ENCODE assay signal across 8 mouse cellular contexts in genomic region chr6:125147329-125147728, GRCm38 (mm10). TPM values are rescaled to one million over a fixed set of nuclear protein-coding genes. Genes with fewer than 3 reads are reported as not detected.
DNase-seq lines count a peak whose midpoint lies in the region; ATAC-seq and TF ChIP-seq lines count a peak whose summit lies in the region.

No protein-coding gene starts in this region.

- intact Hi-C loops in heart, postnatal 14 days (cut with DNase I): loop anchor here (5.0 kb wide), 2 partner anchors 45 to 125 kb away; partner anchors contain the start of genes Mrpl51 and Ncapd2

- WGBS in heart, embryonic 10.5 days: 66% methylated on average over 10 of the region's 10 CpGs
- 77% methylated on average over 10 of the region's 10 CpGs for whole genome bisulfite sequencing in forebrain, embryonic 15.5 days
- 71% methylated on average over 10 of the region's 10 CpGs for WGBS in liver, embryonic 15.5 days (ENCODE audit: insufficient replicate concordance)

- peak overlapping the region; percentile 96 for H3K4me2 ChIP-seq in forebrain, embryonic 15.5 days (replicated peaks)
- peak overlapping the region; percentile 5; the same call in 1 of the 2 replicates for H3K4me2 ChIP-seq in liver, embryonic 15.5 days

- no peak for ATAC-seq in G1E (ENCODE audit: extremely low read depth, insufficient number of reproducible peaks, low FRiP score, poor library complexity, severe bottlenecking)
- no peak for ATAC-seq in forebrain, embryonic 15.5 days (replicated peaks)
- no peak for ATAC-seq in liver, embryonic 15.5 days (ENCODE audit: insufficient read depth)

- H3K27ac ChIP-seq in heart, embryonic 10.5 days: peak overlapping the region; percentile 92
- H3K27ac ChIP-seq in forebrain, embryonic 15.5 days (replicated peaks): no peak overlapping the region
- no peak overlapping the region for H3K27ac ChIP-seq in liver, embryonic 15.5 days (replicated peaks)

- peaks cover 39% of the 10 kb centered on the region for H3K36me3 ChIP-seq in heart, embryonic 10.5 days
- peaks cover 87% of the 10 kb centered on the region for H3K36me3 ChIP-seq in G1E (replicated peaks)
- peaks cover 9% of the 10 kb centered on the region for H3K36me3 ChIP-seq in forebrain, embryonic 15.5 days
- peaks cover 18% of the 10 kb centered on the region for H3K36me3 ChIP-seq in liver, embryonic 15.5 days (replicated peaks)

- TF ChIP-seq CTCF in G1E (IDR thresholded peaks at IDR 0.05; ENCODE audit: low read depth, low read length): no peak

- no peaks in the 10 kb centered on the region for H3K27me3 ChIP-seq in heart, embryonic 10.5 days (ENCODE audit: insufficient read depth, poor library complexity, severe bottlenecking)
- H3K27me3 ChIP-seq in G1E (ENCODE audit: insufficient read depth, low read length): no peaks in the 10 kb centered on the region
- no peaks in the 10 kb centered on the region for H3K27me3 ChIP-seq in forebrain, embryonic 15.5 days
- no peaks in the 10 kb centered on the region for H3K27me3 ChIP-seq in liver, embryonic 15.5 days

- H3K9me3 ChIP-seq in heart, embryonic 10.5 days: no peaks in the 10 kb centered on the region
- H3K9me3 ChIP-seq in G1E (replicated peaks): no peaks in the 10 kb centered on the region
- no peaks in the 10 kb centered on the region for H3K9me3 ChIP-seq in forebrain, embryonic 15.5 days
- no peaks in the 10 kb centered on the region for H3K9me3 ChIP-seq in liver, embryonic 15.5 days (replicated peaks)

- DNase-seq in heart, embryonic 10.5 days (ENCODE audit: low spot score): no peak
- DNase-seq in heart, postnatal 14 days: no peak
- no peak for DNase-seq in G1E (ENCODE audit: low spot score)
- no peak for DNase-seq in right cerebral cortex, postnatal 36 days (ENCODE audit: low spot score in 2 of 2)
- DNase-seq in frontal cortex, adult 2 months (ENCODE audit: extremely low spot score in 1 of 2, low spot score in 1 of 2): no peak
- DNase-seq in embryo, embryonic 9.5 days (ENCODE audit: extremely low spot score): no peak

- peak overlapping the region; percentile 95; the same call in 1 of the 2 replicates for H3K9ac ChIP-seq in forebrain, embryonic 15.5 days (replicated peaks)
- H3K9ac ChIP-seq in liver, embryonic 15.5 days: no peak overlapping the region

- H3K4me3 ChIP-seq in heart, embryonic 10.5 days: peak overlapping the region; percentile 86
- peak overlapping the region; percentile 87; the same call in 1 of the 2 replicates for H3K4me3 ChIP-seq in G1E (ENCODE audit: low read depth, low read length)
- H3K4me3 ChIP-seq in forebrain, embryonic 15.5 days: no peak overlapping the region
- no peak overlapping the region for H3K4me3 ChIP-seq in liver, embryonic 15.5 days (replicated peaks)

- peaks cover 64% of the 10 kb centered on the region for H3K4me1 ChIP-seq in heart, embryonic 10.5 days
- H3K4me1 ChIP-seq in G1E (ENCODE audit: insufficient read depth, low read depth, low read length): peaks cover 85% of the 10 kb centered on the region
- peaks cover 44% of the 10 kb centered on the region for H3K4me1 ChIP-seq in forebrain, embryonic 15.5 days
- H3K4me1 ChIP-seq in liver, embryonic 15.5 days (replicated peaks): peaks cover 71% of the 10 kb centered on the region

RNA-seq across cellular contexts. Expression of gene Iffo1, which starts 2.3 kb away (rescaled TPM):
- polyA plus RNA-seq in heart, embryonic 10.5 days (2016; fragmentation: Nextera tagmentation; extraction: Ambion mirVana): 11.7 and 11.9 TPM in 2 replicates
- total RNA-seq in heart, postnatal 14 days (2021): 10 to 100 TPM in 1 of 2 experiments, 1 to 10 TPM in 1; 10.0 to 16.1 TPM
- total RNA-seq in G1E (2014; fragmentation: Nextera tagmentation) (20.4 and 25.1 TPM in 2 replicates), G1E (2017) (12.3 and 14.5 TPM in 2 replicates)
- polyA plus RNA-seq in G1E (2012): 26.9 and 31.7 TPM in 2 replicates
- polyA plus RNA-seq in forebrain, embryonic 15.5 days (2015; fragmentation: Nextera tagmentation; extraction: Ambion mirVana): 18.9 and 21.0 TPM in 2 replicates
- polyA plus RNA-seq in liver, embryonic 15.5 days (2015; fragmentation: Nextera tagmentation; extraction: Ambion mirVana): 4.3 and 5.2 TPM in 2 replicates
- polyA plus RNA-seq in frontal cortex, adult 2 months (2012; rRNA removed): 86.9 and 94.3 TPM in 2 replicates

RNA-seq across cellular contexts. Expression of gene Nop2, which starts 15.6 kb away (rescaled TPM):
- 73.2 and 92.7 TPM in 2 replicates for polyA plus RNA-seq in heart, embryonic 10.5 days (2016; fragmentation: Nextera tagmentation; extraction: Ambion mirVana)
- 10 to 100 TPM; 16.2 to 19.9 TPM for total RNA-seq in heart, postnatal 14 days (2021)
- total RNA-seq in G1E (2014; fragmentation: Nextera tagmentation): 56.9 and 61.0 TPM in 2 replicates
- total RNA-seq in G1E (2017): 87.7 and 89.2 TPM in 2 replicates
- 53.4 and 90.0 TPM in 2 replicates for polyA plus RNA-seq in G1E (2012)
- 51.1 and 51.8 TPM in 2 replicates for polyA plus RNA-seq in forebrain, embryonic 15.5 days (2015; fragmentation: Nextera tagmentation; extraction: Ambion mirVana)
- 32.1 and 33.5 TPM in 2 replicates for polyA plus RNA-seq in liver, embryonic 15.5 days (2015; fragmentation: Nextera tagmentation; extraction: Ambion mirVana)
- 22.0 and 22.3 TPM in 2 replicates for polyA plus RNA-seq in frontal cortex, adult 2 months (2012; rRNA removed)

RNA-seq across cellular contexts. Expression of gene Gapdh, which starts 18.9 kb away (rescaled TPM):
- 3,676 and 4,272 TPM in 2 replicates for polyA plus RNA-seq in heart, embryonic 10.5 days (2016; fragmentation: Nextera tagmentation; extraction: Ambion mirVana)
- total RNA-seq in heart, postnatal 14 days (2021): 1,000 to 10,000 TPM; 3,924 to 4,148 TPM
- total RNA-seq in G1E (2014; fragmentation: Nextera tagmentation) (10,890 and 12,360 TPM in 2 replicates), G1E (2017) (2,600 and 3,109 TPM in 2 replicates)
- 26,904 and 30,061 TPM in 2 replicates for polyA plus RNA-seq in G1E (2012)
- polyA plus RNA-seq in forebrain, embryonic 15.5 days (2015; fragmentation: Nextera tagmentation; extraction: Ambion mirVana): 1,461 and 1,493 TPM in 2 replicates
- polyA plus RNA-seq in liver, embryonic 15.5 days (2015; fragmentation: Nextera tagmentation; extraction: Ambion mirVana): 1,016 and 1,025 TPM in 2 replicates
- 4,623 and 6,295 TPM in 2 replicates for polyA plus RNA-seq in frontal cortex, adult 2 months (2012; rRNA removed)

RNA-seq across cellular contexts. Expression of gene Ncapd2, which starts 44.2 kb away (rescaled TPM):
- 128 and 140 TPM in 2 replicates for polyA plus RNA-seq in heart, embryonic 10.5 days (2016; fragmentation: Nextera tagmentation; extraction: Ambion mirVana)
- 10 to 100 TPM; 28.1 to 33.4 TPM for total RNA-seq in heart, postnatal 14 days (2021)
- total RNA-seq in G1E (2014; fragmentation: Nextera tagmentation): 494 and 557 TPM in 2 replicates
- 211 and 243 TPM in 2 replicates for total RNA-seq in G1E (2017)
- polyA plus RNA-seq in G1E (2012): 269 and 275 TPM in 2 replicates
- 98.5 and 99.5 TPM in 2 replicates for polyA plus RNA-seq in forebrain, embryonic 15.5 days (2015; fragmentation: Nextera tagmentation; extraction: Ambion mirVana)
- polyA plus RNA-seq in liver, embryonic 15.5 days (2015; fragmentation: Nextera tagmentation; extraction: Ambion mirVana): 93.2 and 109 TPM in 2 replicates
- 51.7 and 53.6 TPM in 2 replicates for polyA plus RNA-seq in frontal cortex, adult 2 months (2012; rRNA removed)

RNA-seq across cellular contexts. Expression of gene Mrpl51, which starts 44.3 kb away (rescaled TPM):
- polyA plus RNA-seq in heart, embryonic 10.5 days (2016; fragmentation: Nextera tagmentation; extraction: Ambion mirVana): 246 and 251 TPM in 2 replicates
- 100 to 1,000 TPM; 279 to 289 TPM for total RNA-seq in heart, postnatal 14 days (2021)
- 51.3 and 59.6 TPM in 2 replicates for total RNA-seq in G1E (2014; fragmentation: Nextera tagmentation)
- 143 and 156 TPM in 2 replicates for total RNA-seq in G1E (2017)
- polyA plus RNA-seq in G1E (2012): 114 and 162 TPM in 2 replicates
- 155 and 158 TPM in 2 replicates for polyA plus RNA-seq in forebrain, embryonic 15.5 days (2015; fragmentation: Nextera tagmentation; extraction: Ambion mirVana)
- 145 and 160 TPM in 2 replicates for polyA plus RNA-seq in liver, embryonic 15.5 days (2015; fragmentation: Nextera tagmentation; extraction: Ambion mirVana)
- polyA plus RNA-seq in frontal cortex, adult 2 months (2012; rRNA removed): 46.7 and 48.7 TPM in 2 replicates

Comparison
In these comparisons a context has a peak if more than half of its experiments do, and no peak if none do; other contexts are left out.
1. H3K4me3 ChIP-seq: peak in heart, embryonic 10.5 days (single experiment) and G1E (single experiment); none in forebrain, embryonic 15.5 days (single experiment) and liver, embryonic 15.5 days (single experiment).